Mouse (Mus musculus): ENCODE data around the gene Pik3r5. TPM values are rescaled to one million over a fixed set of nuclear protein-coding genes. Genes with fewer than 3 reads are reported as not detected.

Gene Pik3r5
- total and polyA plus RNA-seq, 3 experiments = 3.5 to 9.4 (median 5.7) TPM

GRCm38 (mm10) chr11:68508619-68509018 lies 76.7 kb downstream of the Pik3r5 start:
- no peaks in the 10 kb centered on the region for H3K9me3 ChIP-seq (replicated peaks; ENCODE audit: low read length)
- no peaks in the 10 kb centered on the region for H3K27me3 ChIP-seq (replicated peaks)
- dilution Hi-C loops (cut with MboI; ENCODE audit: extremely low pct_ligation_motif_present, extremely low pct_unique_long_range_greater_than_20kb, low sequenced_read_pairs) = no loop called here

GRCm38 (mm10) chr11:68509194-68509593 lies 77.3 kb downstream of the Pik3r5 start:
- Histone ChIP-seq H3K4me2 (ENCODE audit: insufficient read depth, low read depth, poor library complexity, severe bottlenecking) (peak overlapping the region; percentile 87), H3K27ac (ENCODE audit: insufficient read depth, low read depth) (peak overlapping the region; percentile 27; the same call in 1 of the 2 replicates), H3K36me3 (replicated peaks in 1 of 2; ENCODE audit: control insufficient read depth in 1 of 2, insufficient read depth in 1 of 2, low read length in 1 of 2) (peaks cover 9 to 43% of the 10 kb centered on the region in 2 experiments), H3K4me3 (replicated peaks in 1 of 3; ENCODE audit: low read depth in 2 of 3, low read length in 2 of 3, poor library complexity in 1 of 3) (no peak overlapping the region), H3K4me1 (ENCODE audit: control insufficient read depth in 1 of 2, insufficient read depth in 2 of 2) (peaks cover 35 to 85% of the 10 kb centered on the region in 2 experiments), H3K9me3 (replicated peaks; ENCODE audit: low read length) (no peaks in the 10 kb centered on the region), H3K9ac (ENCODE audit: insufficient read depth, low read depth) (no peak overlapping the region), H3K27me3 (replicated peaks) (no peaks in the 10 kb centered on the region), H3K79me2 (replicated peaks; ENCODE audit: control insufficient read depth, extremely low read depth, insufficient read depth, poor library complexity, severe bottlenecking) (peaks cover 91% of the 10 kb centered on the region)
- dilution Hi-C loops (cut with MboI; ENCODE audit: extremely low pct_ligation_motif_present, extremely low pct_unique_long_range_greater_than_20kb, low sequenced_read_pairs) = no loop called here
- no peak for TF ChIP-seq NELFE (IDR thresholded peaks at IDR 0.05; ENCODE audit: low read depth, low read length)
- 0 out of 2 replicates have a peak, but pooled peaks have one; percentile 1 for TF ChIP-seq POLR2A (IDR thresholded peaks at IDR 0.05; ENCODE audit: low read depth, low read length)
- no peak for TF ChIP-seq USF1 (IDR thresholded peaks at IDR 0.05; ENCODE audit: low read depth, low read length)
- TF ChIP-seq IRF4 (IDR thresholded peaks at IDR 0.05; ENCODE audit: low read depth, low read length) = no peak
- in situ Hi-C loops (cut with MboI; ENCODE audit: low pct_ligation_motif_present, low pct_unique_long_range_greater_than_20kb, low sequenced_read_pairs) = loop anchor here (5.0 kb wide), 1 partner anchor 33 kb away; no protein-coding TSS in a partner anchor
- DNase-seq (ENCODE audit: extremely low read depth) = peak; percentile 32

More at GRCm38 (mm10) chr11:68508619-68509018, 76.7 kb downstream of the Pik3r5 start:
- H3K36me3 ChIP-seq (replicated peaks in 1 of 2; ENCODE audit: control insufficient read depth in 1 of 2, insufficient read depth in 1 of 2, low read length in 1 of 2) = peaks cover 9 to 40% of the 10 kb centered on the region in 2 experiments
- peak overlapping the region; percentile 46 for H3K9ac ChIP-seq (ENCODE audit: insufficient read depth, low read depth)
- DNase-seq (ENCODE audit: extremely low read depth) = no peak
- H3K4me2 ChIP-seq (ENCODE audit: insufficient read depth, low read depth, poor library complexity, severe bottlenecking) = peak overlapping the region; percentile 87
- peaks cover 31 to 79% of the 10 kb centered on the region in 2 experiments for H3K4me1 ChIP-seq (ENCODE audit: control insufficient read depth in 1 of 2, insufficient read depth in 2 of 2)
- TF ChIP-seq ZKSCAN1 (IDR thresholded peaks at IDR 0.05; ENCODE audit: borderline replicate concordance, low read depth, low read length) (no peak), KAT2A (IDR thresholded peaks at IDR 0.05; ENCODE audit: insufficient replicate concordance, low read length) (0 out of 2 replicates have a peak, but pooled peaks have one; percentile 21), ELF1 (IDR thresholded peaks at IDR 0.05; ENCODE audit: low read depth, low read length) (peak; percentile 14; the same call in 1 of the 2 replicates), MAFK (IDR thresholded peaks at IDR 0.05; ENCODE audit: insufficient replicate concordance, low read length) (no peak), IRF4 (IDR thresholded peaks at IDR 0.05; ENCODE audit: low read depth, low read length) (no peak), BHLHE40 (IDR thresholded peaks at IDR 0.05; ENCODE audit: low read depth, low read length) (peak; percentile 47; the same call in 1 of the 2 replicates), SIN3A (IDR thresholded peaks at IDR 0.05; ENCODE audit: low read length) (peak; percentile 48; the same call in 1 of the 2 replicates), USF1 (IDR thresholded peaks at IDR 0.05; ENCODE audit: low read depth, low read length) (peak; percentile 57), ZMIZ1 (IDR thresholded peaks at IDR 0.05; ENCODE audit: low read depth, low read length) (0 out of 2 replicates have a peak, but pooled peaks have one; percentile 40), CHD2 (IDR thresholded peaks at IDR 0.05; ENCODE audit: low read length) (peak; percentile 32; the same call in 1 of the 2 replicates), POLR2A (IDR thresholded peaks at IDR 0.05; ENCODE audit: low read depth, low read length) (0 out of 2 replicates have a peak, but pooled peaks have one; percentile 6), MAX (IDR thresholded peaks at IDR 0.05; ENCODE audit: low read length) (peak; percentile 72), RAD21 (IDR thresholded peaks at IDR 0.05; ENCODE audit: low read depth, low read length) (no peak)
- 0 out of 2 replicates have a peak overlapping the region, but pooled peaks have one; percentile 27 for H3K27ac ChIP-seq (ENCODE audit: insufficient read depth, low read depth)
- in situ Hi-C loops (cut with MboI; ENCODE audit: low pct_ligation_motif_present, low pct_unique_long_range_greater_than_20kb, low sequenced_read_pairs) = loop anchor here (5.0 kb wide), 1 partner anchor 34 kb away; no protein-coding TSS in a partner anchor
- peaks cover 91% of the 10 kb centered on the region for H3K79me2 ChIP-seq (replicated peaks; ENCODE audit: control insufficient read depth, extremely low read depth, insufficient read depth, poor library complexity, severe bottlenecking)
- no peak overlapping the region for H3K4me3 ChIP-seq (replicated peaks in 1 of 3; ENCODE audit: low read depth in 2 of 3, low read length in 2 of 3, poor library complexity in 1 of 3)

Data from CH12.LX (cell line).